Mouse (Mus musculus): ENCODE measurements around the gene Stard5.

Stard5 gene

GRCm38 (mm10) chr7:83631828-83632681, at the start of gene Stard5:
Gene Stard5, plus strand, starts transcription at chr7:83631959.
- DNase-seq (ENCODE audit: low spot score): peak; percentile 94

- DNase-seq (ENCODE audit: low spot score): no peak
These were observed 46.9 kb upstream of the Stard5 start, which contains the start of gene Tmc3 for GRCm38 (mm10) chr7:83584639-83585471. Gene Tmc3, plus strand, starts transcription at chr7:83584927.

GRCm38 (mm10) chr7:83594056-83594455, 37.7 kb upstream of the Stard5 start:
- no peak for DNase-seq (ENCODE audit: low spot score)

- no peak for DNase-seq (ENCODE audit: low spot score)
These were observed 34.7 kb upstream of the Stard5 start for GRCm38 (mm10) chr7:83597063-83597462.

- no peak for DNase-seq (ENCODE audit: low spot score)
These were observed 32.5 kb upstream of the Stard5 start for GRCm38 (mm10) chr7:83598997-83599912.

GRCm38 (mm10) chr7:83599913-83600286, 31.9 kb upstream of the Stard5 start:
- DNase-seq (ENCODE audit: low spot score): peak; percentile 58

GRCm38 (mm10) chr7:83604180-83604944, 27.4 kb upstream of the Stard5 start:
- DNase-seq (ENCODE audit: low spot score): no peak

GRCm38 (mm10) chr7:83606796-83607195, 25.0 kb upstream of the Stard5 start:
- DNase-seq (ENCODE audit: low spot score): no peak

- DNase-seq (ENCODE audit: low spot score): no peak
These were observed 21.9 kb upstream of the Stard5 start for GRCm38 (mm10) chr7:83609891-83610290.

GRCm38 (mm10) chr7:83611886-83612285, 19.9 kb upstream of the Stard5 start:
- no peak for DNase-seq (ENCODE audit: low spot score)

- no peak for DNase-seq (ENCODE audit: low spot score)
These were observed 16.5 kb upstream of the Stard5 start for GRCm38 (mm10) chr7:83615272-83615671.

- no peak for DNase-seq (ENCODE audit: low spot score)
These were observed 15.9 kb upstream of the Stard5 start for GRCm38 (mm10) chr7:83615815-83616214.

- no peak for DNase-seq (ENCODE audit: low spot score)
These were observed 15.5 kb upstream of the Stard5 start for GRCm38 (mm10) chr7:83616268-83616667.

GRCm38 (mm10) chr7:83618709-83619108, 13.1 kb upstream of the Stard5 start:
- DNase-seq (ENCODE audit: low spot score): no peak

GRCm38 (mm10) chr7:83622582-83622981, 9.2 kb upstream of the Stard5 start:
- no peak for DNase-seq (ENCODE audit: low spot score)

GRCm38 (mm10) chr7:83624065-83624464, 7.7 kb upstream of the Stard5 start:
- DNase-seq (ENCODE audit: low spot score): no peak

GRCm38 (mm10) chr7:83626557-83627257, 5.1 kb upstream of the Stard5 start:
- no peak for DNase-seq (ENCODE audit: low spot score)

GRCm38 (mm10) chr7:83627369-83627768, 4.4 kb upstream of the Stard5 start:
- DNase-seq (ENCODE audit: low spot score): no peak

- peak; percentile 40 for DNase-seq (ENCODE audit: low spot score)
These were observed 509 bp upstream of the Stard5 start for GRCm38 (mm10) chr7:83631073-83631827.

GRCm38 (mm10) chr7:83632682-83633120, 942 bp downstream of the Stard5 start:
- DNase-seq (ENCODE audit: low spot score): no peak

Measured in retina, embryonic 14.5 days (tissue).